Mouse (Mus musculus): ENCODE results near the gene Hpcal4.
"Not testable (repeated sequence)": the region's sequence is repeated elsewhere in the genome, so short reads cannot be mapped to it uniquely, and the experiment has no call there.

GRCm38 (mm10) chr4:123161251-123161650, 21.8 kb upstream of the Hpcal4 start:
- TF ChIP-seq CTCF (IDR thresholded peaks at IDR 0.05; ENCODE audit: control insufficient read depth, insufficient read depth, insufficient replicate concordance, low read depth, low read length); POLR2A (IDR thresholded peaks at IDR 0.05; ENCODE audit: control insufficient read depth, low read depth, low read length): not testable (repeated sequence)
